Mouse (Mus musculus): ENCODE measurements around the gene Ankrd6. TPM values are rescaled to one million over a fixed set of nuclear protein-coding genes. Genes with fewer than 3 reads are reported as not detected.
"Not testable (repeated sequence)": the region's sequence is repeated elsewhere in the genome, so short reads cannot be mapped to it uniquely, and the experiment has no call there.

The Ankrd6 gene
- total RNA-seq (2022) = 1 to 10 TPM; 4.0 to 6.2 (median 5.1) TPM

DNA sequence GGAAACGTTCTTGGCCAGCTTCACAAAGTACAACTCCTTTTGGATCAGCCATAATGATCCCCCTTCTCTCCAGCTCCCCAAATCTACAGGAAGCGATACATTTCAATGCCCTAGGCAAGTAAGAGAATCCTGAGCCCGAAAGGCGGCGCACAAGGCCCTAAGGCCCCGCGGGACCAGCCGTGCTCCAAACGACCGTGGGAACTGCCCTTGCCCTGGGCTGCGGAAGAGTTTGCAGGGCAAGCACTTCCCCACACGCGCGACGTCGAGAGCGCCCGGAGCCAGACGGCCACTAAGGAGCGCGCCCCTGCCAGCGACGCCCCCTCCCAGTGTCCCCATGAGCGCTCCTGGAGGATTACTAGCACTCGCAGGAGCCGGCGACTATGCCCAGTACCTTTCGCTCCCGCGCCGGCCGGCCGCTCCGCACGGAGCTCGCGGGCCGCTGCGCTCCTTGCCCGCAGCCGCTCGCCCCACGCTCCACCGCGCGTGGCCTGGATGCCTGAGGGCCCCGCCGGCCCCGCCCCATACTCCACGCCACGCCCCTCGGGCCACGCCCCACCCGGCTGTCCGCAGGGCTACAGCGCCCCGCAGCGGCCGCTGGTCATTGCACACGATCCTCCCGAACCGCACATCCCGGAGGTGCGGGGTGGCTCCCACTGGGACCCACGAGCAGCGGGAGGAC, at the start of gene Ankrd6:
TSS of gene Ankrd6 (minus strand) at position 486 of the 679 bp plus-strand sequence.
- DNase-seq (ENCODE audit: low spot score) = peak; percentile 52

- no peak for DNase-seq (ENCODE audit: low spot score)
Measured at GRCm38 (mm10) chr4:32998996-32999395, 48.4 kb upstream of the Ankrd6 start.

DNA sequence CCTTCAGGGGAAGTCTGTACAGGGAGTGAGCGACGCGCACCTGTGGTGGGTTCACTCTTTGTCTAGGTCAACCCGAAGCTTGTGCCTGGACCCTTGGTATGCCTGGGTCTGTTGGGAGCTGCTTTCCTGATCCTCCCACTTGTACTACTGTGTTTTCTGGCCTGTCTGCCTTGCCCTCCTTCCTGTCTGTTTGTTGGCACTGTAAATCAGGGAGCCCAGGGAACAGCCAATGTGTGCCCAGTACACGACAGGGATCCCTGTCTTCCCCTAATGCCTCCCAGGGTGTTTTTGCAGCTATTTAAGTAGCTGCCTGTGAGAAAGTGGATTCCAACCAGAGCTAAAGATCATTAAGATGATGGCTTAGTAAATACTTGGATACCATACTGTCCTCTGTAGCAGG, 46.9 kb upstream of the Ankrd6 start:
- no peak for DNase-seq (ENCODE audit: low spot score)

DNA sequence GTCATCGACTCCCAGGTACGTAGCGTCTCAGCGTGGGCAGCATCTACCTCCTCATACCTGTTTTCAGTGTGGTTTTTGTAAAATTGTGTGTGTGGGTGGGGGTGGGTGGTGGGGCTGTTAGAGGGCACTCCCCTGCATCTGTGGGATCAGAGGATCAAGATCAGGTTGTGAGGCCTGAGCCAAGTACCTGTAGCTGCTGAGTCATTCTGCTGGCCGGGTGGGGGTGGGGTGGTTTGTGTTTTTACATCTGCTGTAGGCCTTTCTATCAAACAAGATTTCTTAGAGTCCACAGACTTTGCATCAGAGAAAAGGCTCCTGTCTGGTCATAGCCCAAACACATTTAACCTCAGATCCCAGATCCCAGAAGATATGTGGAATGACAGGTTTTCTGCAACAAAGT, 45.4 kb upstream of the Ankrd6 start:
- DNase-seq (ENCODE audit: low spot score) = no peak

DNA sequence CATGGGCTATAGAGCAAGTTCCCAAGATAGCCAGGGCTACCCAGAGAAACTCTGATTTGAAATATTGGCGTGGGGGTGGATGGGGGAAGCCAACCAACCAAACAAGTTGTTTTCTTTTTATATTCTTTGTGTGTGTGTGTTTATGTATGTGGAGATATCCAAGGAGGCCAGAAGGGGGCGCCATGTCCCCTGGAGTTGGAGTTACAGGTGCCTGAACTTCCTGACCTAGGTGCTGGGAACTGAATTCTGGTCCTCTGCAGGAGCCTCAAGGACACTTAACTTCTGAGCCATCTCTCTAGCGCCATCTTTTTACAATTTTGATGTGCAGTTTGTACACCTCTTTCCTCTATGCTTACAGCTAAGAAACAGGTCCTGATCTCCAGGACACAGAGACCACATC, 43.5 kb upstream of the Ankrd6 start:
- DNase-seq (ENCODE audit: low spot score) = no peak

- no peak for DNase-seq (ENCODE audit: low spot score)
Measured at GRCm38 (mm10) chr4:32989346-32989745, 38.7 kb upstream of the Ankrd6 start.

DNA sequence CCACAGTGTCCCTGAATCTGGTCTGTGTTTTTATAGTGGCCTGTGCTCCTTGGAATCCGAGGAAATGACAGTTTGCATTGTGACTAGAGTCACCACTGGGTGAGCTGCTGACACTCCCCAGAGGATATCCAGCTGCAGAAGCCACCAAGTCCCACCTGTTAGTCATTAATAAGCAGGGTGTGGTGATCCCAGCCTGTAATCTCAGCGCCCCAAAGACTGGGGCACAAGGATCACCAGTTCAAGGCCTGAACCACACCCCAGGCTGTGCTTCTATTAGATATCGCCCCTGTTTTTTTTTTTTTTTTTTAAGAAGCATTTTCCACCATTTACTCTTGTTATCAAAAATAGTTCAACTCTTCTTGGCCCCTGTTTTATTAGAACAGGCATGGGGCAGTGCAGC, 36.4 kb upstream of the Ankrd6 start:
- DNase-seq (ENCODE audit: low spot score) = no peak

DNA sequence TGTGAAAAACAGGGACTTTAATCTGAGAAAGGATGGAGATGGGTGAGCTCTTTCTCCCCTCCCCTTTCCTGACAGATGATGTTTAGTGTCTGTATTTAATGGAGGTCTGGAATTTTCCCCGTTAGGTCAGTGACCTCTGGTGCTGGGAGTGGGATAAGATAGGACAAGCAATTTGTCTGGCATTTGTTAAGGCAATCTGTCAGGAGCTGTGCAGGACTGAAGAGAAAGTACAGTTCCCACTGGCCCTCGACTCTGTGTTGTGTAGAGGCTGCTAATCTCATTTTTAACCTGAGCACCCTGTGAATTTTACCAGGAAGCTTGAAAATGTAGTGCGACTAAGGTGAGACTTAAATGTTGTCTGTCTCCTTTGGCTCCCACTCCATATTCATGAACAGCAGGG, 35.0 kb upstream of the Ankrd6 start:
- no peak for DNase-seq (ENCODE audit: low spot score)

DNA sequence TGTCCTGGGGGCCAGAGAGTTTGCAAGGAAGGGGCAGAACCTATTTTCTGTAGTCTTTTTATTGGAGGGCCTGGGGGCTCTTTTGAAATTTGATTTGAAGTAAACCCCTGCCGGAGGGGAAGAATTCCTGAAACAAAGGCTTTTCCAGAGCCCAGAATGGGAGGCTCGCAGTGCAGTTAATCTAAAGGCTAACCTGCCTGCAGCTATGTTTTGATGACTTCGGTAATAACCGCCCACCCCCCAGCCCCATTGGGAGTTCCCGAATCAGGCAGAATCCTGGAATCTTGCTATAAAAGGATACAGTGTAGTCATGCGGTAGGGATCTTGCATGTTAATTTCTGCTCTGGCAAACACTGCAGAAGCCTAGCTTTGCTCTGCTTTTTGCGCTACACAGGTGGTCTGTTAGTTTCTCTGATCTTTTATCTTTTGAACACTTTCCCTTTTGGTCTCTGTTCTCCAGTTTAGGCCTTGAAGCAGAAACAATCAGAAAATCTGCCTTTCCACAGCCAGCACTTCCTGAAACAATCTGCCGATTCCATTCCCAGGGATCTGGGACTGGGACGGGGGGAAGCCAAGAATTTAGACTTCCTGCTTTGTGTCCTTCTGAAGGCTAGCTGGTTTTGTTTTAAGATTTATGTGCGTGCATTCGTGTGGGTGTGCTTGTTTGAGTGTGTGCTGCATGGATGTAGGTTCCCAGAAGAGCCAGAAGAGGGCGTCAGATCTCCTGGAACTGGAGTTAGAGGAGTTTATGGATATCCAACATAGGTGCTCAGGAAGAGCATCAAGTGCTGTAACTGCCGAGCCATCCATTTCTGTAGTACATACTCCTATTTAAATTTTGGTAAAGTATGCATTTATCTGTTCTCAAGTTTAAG, 34.4 kb upstream of the Ankrd6 start:
- no peak for DNase-seq (ENCODE audit: low spot score)

DNA sequence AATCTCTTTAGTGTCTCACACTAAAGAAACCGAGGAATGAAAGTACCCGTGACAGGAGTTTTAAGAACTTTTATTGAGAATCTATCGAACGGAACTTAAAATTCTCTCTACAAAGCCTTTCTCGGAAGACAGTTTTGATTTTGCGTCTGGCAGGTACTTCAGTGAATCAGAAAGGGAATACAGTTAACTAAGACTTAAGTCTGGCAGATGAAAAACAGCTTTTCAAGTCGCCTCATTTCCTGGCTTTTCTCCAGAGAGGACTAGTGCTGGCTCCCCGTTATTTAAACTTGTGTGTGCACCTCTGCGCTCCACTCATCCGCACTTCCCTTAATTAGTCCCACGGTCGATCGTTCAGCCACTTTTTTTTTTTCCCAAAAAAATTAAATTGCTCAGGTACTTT, 33.6 kb upstream of the Ankrd6 start:
- DNase-seq (ENCODE audit: low spot score) = no peak

GRCm38 (mm10) chr4:32983176-32984155, 32.8 kb upstream of the Ankrd6 start:
- DNase-seq (ENCODE audit: low spot score) = peak; percentile 35

DNA sequence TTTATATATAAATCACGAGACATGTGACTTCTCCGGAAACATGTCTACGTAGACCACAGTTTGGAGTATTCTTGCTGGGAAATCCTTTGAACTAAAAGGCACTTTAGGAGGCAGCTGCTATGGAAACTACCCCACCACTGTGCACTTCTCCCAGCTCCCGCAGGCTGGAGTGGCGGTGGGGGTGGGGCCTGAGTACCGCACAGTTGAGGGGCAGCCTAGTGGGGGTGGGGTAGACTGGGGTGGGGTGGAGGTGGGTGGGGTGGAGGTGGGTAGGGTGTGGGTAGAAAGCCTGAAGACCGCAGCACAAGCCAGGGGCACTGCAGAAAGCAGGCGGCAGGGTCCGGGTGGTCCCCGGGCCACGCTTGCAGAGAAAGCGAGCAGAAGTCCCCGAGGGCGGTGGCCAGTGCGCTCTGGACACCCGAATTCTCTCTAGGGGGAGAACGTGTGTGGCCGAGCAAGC, 32.1 kb upstream of the Ankrd6 start, which contains the start of gene Rragd:
TSS of gene Rragd (plus strand) at position 322 of the 460 bp plus-strand sequence.
- peak; percentile 13 for DNase-seq (ENCODE audit: low spot score)

GRCm38 (mm10) chr4:32982041-32982715, 31.5 kb upstream of the Ankrd6 start:
- DNase-seq (ENCODE audit: low spot score) = peak; percentile 13

GRCm38 (mm10) chr4:32981617-32982016, 31.0 kb upstream of the Ankrd6 start:
- DNase-seq (ENCODE audit: low spot score) = peak; percentile 16

DNA sequence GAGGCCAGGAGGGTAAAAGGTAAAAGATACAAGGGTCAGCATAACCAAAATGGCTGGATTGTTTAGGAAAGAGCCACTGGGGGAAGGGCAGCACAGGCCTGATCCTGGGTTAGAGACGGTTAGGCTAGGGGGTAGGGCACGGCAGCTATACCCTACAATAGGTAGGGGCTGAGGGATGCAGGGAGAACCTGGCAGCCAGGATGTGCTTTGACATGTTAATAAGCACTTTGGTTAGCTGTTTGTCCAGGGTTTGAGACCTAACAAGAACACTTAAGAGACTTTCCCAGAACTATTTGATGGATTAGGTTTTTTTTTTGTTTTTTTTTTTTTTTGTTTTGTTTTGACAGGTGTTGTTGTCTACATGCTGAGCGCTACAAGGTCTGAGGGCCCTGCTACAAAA, 29.4 kb upstream of the Ankrd6 start:
- DNase-seq (ENCODE audit: low spot score) = no peak

DNA sequence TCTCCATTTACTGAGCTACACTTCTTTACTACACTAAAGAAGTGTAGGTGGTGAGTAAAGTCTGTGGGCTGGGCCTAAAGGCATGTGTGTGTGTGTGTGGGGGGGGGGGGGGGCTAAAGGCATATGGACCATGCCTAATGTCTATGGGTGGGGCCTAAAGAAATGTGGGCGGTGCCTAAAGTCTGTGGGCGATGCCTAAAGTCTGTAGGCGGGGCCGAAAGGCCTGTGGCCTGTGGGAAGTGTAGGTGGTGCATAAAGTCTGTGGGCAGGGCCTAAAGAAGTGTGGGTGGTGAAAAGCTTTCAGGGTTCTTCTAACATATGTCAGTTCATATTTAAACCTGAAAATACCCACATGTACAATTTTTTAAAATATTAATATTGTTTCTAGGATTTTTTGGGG, 26.7 kb upstream of the Ankrd6 start:
- DNase-seq (ENCODE audit: low spot score) = no peak

GRCm38 (mm10) chr4:32964619-32965018, 14.0 kb upstream of the Ankrd6 start:
- not testable (repeated sequence) for DNase-seq (ENCODE audit: low spot score)

GRCm38 (mm10) chr4:32961394-32961793, 10.8 kb upstream of the Ankrd6 start:
- DNase-seq (ENCODE audit: low spot score) = no peak

DNA sequence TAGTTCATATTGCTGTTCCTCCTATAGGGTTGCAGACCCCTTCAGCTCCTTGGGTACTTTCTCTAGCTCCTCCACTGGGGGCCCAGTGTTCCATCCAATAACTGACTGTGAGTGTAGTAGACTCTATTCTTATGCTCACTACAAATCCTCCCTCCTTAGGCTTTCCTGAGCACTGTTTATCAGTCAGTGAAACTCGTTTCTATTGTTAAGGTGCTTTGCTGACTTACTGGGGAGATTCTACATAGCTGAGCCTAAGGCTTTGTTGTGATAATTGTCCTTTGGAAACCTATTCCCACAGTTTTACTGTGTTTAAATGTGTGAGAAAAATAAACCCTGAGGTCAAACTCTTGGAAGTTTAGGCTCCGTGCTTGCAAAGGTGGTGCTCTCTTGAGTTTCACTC, 5.8 kb upstream of the Ankrd6 start:
- no peak for DNase-seq (ENCODE audit: low spot score)

GRCm38 (mm10) chr4:32952681-32953080, 2.0 kb upstream of the Ankrd6 start:
- DNase-seq (ENCODE audit: low spot score) = no peak

Measured in heart, adult 8-10 months (tissue).